Mouse (Mus musculus) brain, embryonic 14.5 days (tissue): Measurements from ENCODE around the gene Il4i1. TPM values are rescaled to one million over a fixed set of nuclear protein-coding genes. Genes with fewer than 3 reads are reported as not detected.

Experiments used
- DNase-seq: peaks from one replicate; pipeline ENCODE4 v3.0.0-alpha.2; 2011; ENCODE audit warnings: low read depth
- CTCF ChIP-seq: fragments of 200-500 bp; IDR thresholded peaks from 2 replicates; pipeline ENCODE4 v1.5.1; 2012; ENCODE audit warnings: inconsistent platforms, mild to moderate bottlenecking, moderate library complexity, borderline replicate concordance; ENCODE audit not compliant: insufficient read depth, insufficient read length; ENCODE audit errors: extremely low read depth
- POLR2A ChIP-seq: fragments of 200-500 bp; IDR thresholded peaks from 2 replicates; pipeline ENCODE4 v1.6.1; 2012; ENCODE audit warnings: mild to moderate bottlenecking, inconsistent platforms, borderline replicate concordance; ENCODE audit not compliant: poor library complexity, insufficient read depth, insufficient read length, severe bottlenecking; ENCODE audit errors: extremely low read depth
- polyA plus RNA-seq: library from polyadenylated mRNA; depleted of rRNA; stranded (reverse); fragments of >200 nt; gene quantifications from 2 replicates; pipeline ENCODE4 v1.2.3, GENCODE M21; 2012

Il4i1 gene
- polyA plus RNA-seq, 1 experiment: 0.42 TPM

DNA sequence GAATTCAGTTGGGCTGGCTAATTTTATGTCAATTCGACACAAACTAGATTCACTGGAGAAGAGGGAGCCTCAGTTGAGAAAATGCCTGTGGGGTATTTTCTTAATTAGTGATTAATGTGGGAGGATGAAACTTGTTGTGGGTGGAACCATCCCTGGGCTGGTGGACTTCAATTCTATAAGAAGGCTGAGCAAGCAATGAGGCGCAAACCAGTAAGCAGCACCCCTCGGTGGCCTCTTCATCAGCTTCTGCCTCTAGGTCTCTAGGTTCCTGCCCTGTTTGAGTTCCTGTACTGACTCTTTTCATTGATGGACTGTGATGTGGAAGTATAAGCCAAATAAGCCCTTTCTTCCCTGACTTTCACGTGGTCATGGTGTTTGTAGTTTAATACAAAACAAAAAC, 5.8 kb upstream of the Il4i1 start:
- DNase-seq: no peak
- no peak for TF ChIP-seq CTCF
- TF ChIP-seq POLR2A: no peak

DNA sequence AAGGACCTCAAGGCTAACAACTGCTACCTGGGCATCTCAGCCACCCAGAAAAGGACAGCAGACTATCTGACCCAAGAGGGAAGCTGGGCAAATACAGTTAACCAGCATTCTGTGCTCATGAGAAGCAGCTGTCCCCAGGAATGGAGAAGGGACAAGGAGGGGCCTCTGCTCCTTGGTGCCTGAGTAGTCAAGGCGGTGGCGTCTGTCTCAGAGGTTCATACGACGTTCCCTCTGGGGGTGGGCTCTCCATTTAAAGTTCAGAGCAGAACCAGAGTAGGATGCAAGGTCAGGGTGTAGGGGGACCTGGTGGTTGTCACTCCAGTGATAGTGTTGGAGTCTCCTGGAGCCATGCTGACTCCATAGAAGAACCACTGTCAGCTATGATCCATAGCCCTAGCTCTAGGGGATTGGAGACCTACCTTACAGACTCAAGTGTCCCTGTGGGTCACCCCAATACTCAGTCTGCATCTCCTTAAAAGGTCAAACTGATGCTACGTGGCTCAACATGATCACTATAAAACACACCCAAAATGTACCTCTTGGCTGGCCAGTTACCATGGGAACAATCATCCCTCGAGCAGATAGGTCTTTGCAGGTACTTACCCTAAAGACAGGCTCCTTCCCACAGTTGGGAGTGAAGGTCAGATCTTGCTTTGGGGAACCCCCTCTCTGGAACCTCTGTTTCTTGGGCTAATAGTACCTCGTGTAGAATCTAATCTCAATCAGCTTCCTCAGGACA, 5.2 kb upstream of the Il4i1 start:
- no peak for TF ChIP-seq CTCF
- TF ChIP-seq POLR2A: no peak
- DNase-seq: no peak

DNA sequence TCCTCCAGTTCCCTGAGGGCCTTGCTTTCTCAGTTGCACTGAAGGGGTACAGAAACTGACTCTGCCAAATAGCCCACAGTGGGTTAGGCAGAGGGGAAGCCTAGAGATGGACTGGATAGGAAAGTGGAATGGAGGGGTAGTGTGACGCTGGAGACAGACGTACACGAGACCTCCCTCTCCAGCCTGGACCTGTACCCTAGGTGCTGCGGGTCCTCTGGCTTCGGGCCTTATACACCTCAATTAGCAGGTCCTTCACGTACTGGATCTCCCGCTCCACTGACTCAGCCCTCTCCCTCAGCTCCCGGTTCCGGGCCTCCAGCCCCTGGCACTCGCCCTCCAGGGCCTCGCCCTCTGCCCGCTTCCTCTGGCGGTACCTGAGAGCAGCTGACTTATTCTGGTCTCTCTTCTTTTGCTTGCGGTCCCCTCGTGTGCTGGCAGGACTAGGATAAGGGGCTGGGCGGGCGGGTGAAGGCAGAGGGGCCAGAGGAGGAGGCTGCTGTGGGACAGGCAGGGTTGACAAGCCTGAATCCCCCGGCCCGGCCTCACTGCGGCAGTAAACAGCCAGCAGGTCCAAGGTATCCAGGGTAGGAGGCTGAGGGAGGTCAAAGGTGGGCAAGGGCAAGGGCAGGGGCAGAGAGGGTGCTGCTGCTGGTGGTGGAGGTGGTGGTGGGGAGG, 3.4 kb upstream of the Il4i1 start:
- TF ChIP-seq POLR2A (no peak), CTCF (no peak)
- DNase-seq: no peak

GRCm38 (mm10) chr7:44813985-44814384, 2.2 kb upstream of the Il4i1 start:
- DNase-seq: no peak
- TF ChIP-seq CTCF (no peak), POLR2A (no peak)

GRCm38 (mm10) chr7:44814423-44814822, 1.8 kb upstream of the Il4i1 start:
- no peak for TF ChIP-seq CTCF
- no peak for TF ChIP-seq POLR2A
- no peak for DNase-seq

DNA sequence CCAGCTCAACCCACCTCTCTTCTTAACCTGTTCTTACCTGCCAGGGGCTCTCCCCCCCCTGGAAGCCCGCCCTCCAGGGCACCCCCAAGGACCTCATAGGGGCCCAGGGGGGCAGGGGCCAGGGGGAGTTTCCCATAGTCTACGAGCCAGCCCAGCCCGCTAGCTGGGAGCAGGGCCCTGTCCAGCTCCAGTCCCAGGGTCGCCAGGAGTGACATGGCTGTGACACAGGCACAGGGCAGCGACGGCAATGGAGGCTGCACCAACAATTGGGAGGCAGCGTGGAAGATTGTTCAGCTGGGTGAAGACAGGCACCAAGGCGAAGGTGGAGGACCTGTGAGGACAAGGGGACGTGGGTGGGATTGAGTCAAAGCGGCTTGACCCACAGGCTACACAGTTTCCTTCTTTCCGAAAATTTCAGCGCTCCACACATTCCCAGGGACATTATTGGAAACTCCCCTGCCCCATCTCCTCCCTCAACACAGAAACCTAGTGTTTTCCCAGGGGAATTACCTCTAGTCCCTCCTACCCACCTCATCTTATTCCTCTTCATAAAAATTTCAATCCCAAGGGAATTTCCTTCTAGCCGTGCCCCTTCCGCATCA, 1.1 kb upstream of the Il4i1 start:
- no peak for DNase-seq
- no peak for TF ChIP-seq CTCF
- TF ChIP-seq POLR2A: no peak

DNA sequence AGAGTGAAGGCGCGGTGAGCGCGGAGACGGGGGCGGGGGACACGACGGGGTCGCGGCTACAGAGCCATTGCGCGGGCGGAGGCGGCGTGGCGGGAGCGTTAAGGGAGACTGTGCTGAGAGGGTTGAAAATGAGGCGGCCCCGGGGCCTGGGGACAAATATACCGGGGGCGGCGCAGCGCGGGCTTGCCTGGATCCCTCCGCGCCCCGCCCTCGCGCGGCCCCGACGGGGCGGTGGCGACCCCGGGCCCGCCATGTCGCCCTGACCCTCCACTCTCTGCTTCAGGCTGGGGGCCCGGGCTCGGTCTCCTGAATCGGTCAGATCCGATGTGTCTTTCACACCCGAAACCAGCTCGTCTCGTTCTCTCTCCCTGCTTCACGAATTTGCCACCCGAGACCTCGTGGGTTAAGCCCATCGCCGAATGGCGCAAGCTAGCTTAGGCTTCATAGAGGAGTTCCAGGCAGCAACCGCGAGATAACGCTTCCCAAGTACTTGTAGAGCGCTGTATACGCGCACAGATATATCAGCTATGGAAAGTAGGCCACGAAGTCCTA, 359 bp downstream of the Il4i1 start, which contains the start of gene Atf5:
Gene Atf5 (minus strand): TSS at position 189 of the 552 bp plus-strand sequence.
- DNase-seq: peak; percentile 63
- no peak for TF ChIP-seq POLR2A
- TF ChIP-seq CTCF: no peak

- no peak for DNase-seq
- TF ChIP-seq CTCF: no peak
- TF ChIP-seq POLR2A: no peak
Measured at GRCm38 (mm10) chr7:44817441-44817840, 1.3 kb downstream of the Il4i1 start.

DNA sequence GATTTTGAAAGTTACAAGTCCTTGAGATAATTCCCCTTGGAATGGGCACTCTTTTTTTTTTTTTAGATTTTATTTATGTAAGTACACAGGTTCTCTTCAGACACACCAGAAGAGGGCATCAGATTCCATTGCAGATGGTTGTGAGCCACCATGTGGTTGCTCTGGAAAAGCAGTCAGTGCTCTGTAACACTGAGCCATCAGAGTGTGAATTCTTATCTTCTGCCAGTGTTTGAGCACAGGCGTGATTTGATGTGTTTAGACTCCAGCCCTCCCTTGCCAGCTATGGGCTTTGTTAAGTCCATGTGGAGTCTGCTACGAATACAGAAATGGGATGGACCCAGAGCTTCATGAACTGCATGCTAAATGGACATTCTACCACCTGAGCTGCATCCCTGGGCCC, 2.0 kb downstream of the Il4i1 start:
- TF ChIP-seq POLR2A: no peak
- peak; percentile 12; the same call in 1 of the 2 replicates for TF ChIP-seq CTCF
- peak; percentile 58 for DNase-seq

- DNase-seq: peak; percentile 48
Measured at GRCm38 (mm10) chr7:44818751-44819235, 2.6 kb downstream of the Il4i1 start.

GRCm38 (mm10) chr7:44819391-44819790, 3.2 kb downstream of the Il4i1 start:
- no peak for TF ChIP-seq CTCF
- no peak for TF ChIP-seq POLR2A
- no peak for DNase-seq

More at GRCm38 (mm10) chr7:44818751-44819235, 2.6 kb downstream of the Il4i1 start:
- TF ChIP-seq CTCF (no peak), POLR2A (no peak)
